21 mouse cellular contexts compared by ENCODE assay signal in genomic region chr10:127153323-127153722, GRCm38 (mm10). TPM values are rescaled to one million over a fixed set of nuclear protein-coding genes. Genes with fewer than 3 reads are reported as not detected.
"Had no signal": no experiment of that assay in that cellular context is flagged by ENCODE, and none has a peak within 500 bp of the region (broad histone marks: within the 10 kb centered on the region; RNA-seq: fewer than 3 reads in every experiment).

No protein-coding gene starts in this region.

- H3K4me1 ChIP-seq: limb, embryonic 10.5 days; limb, embryonic 13.5 days; midbrain, embryonic 12.5 days; midbrain, embryonic 15.5 days; neural tube, embryonic 13.5 days had no signal

- H3K27me3 ChIP-seq: limb, embryonic 13.5 days; liver, embryonic 12.5 days; liver, embryonic 15.5 days; midbrain, embryonic 12.5 days; midbrain, embryonic 15.5 days; neural tube, embryonic 13.5 days had no signal

- DNase-seq: kidney, adult 2 months; kidney, postnatal 14 days; kidney, postnatal 4 days; lung, adult 2 months; lung, postnatal 14 days; lung, postnatal 4 days; retina, postnatal 1 day; right cerebral cortex, postnatal 25 days; thymus, adult 18-20 months; thymus, postnatal 36 days had no signal

- ATAC-seq: inflammation-experienced regulatory T-cells, adult 6 months; intestine, embryonic 16.5 days; liver, embryonic 12.5 days; midbrain, embryonic 15.5 days had no signal

- H3K27ac ChIP-seq: limb, embryonic 10.5 days; limb, embryonic 13.5 days; liver, embryonic 12.5 days; liver, embryonic 15.5 days; midbrain, embryonic 12.5 days; midbrain, embryonic 15.5 days; neural tube, embryonic 13.5 days had no signal

- H3K9me3 ChIP-seq: limb, embryonic 10.5 days; limb, embryonic 13.5 days; liver, embryonic 12.5 days; liver, embryonic 15.5 days; midbrain, embryonic 12.5 days; midbrain, embryonic 15.5 days; neural tube, embryonic 13.5 days had no signal

- H3K4me3 ChIP-seq: limb, embryonic 10.5 days; limb, embryonic 13.5 days; liver, embryonic 12.5 days; liver, embryonic 15.5 days; midbrain, embryonic 12.5 days; midbrain, embryonic 15.5 days; myocyte; neural tube, embryonic 13.5 days had no signal

- H3K9ac ChIP-seq: limb, embryonic 13.5 days; liver, embryonic 12.5 days; liver, embryonic 15.5 days; midbrain, embryonic 12.5 days; midbrain, embryonic 15.5 days; neural tube, embryonic 13.5 days had no signal

- H3K36me3 ChIP-seq: limb, embryonic 10.5 days; limb, embryonic 13.5 days; liver, embryonic 12.5 days; liver, embryonic 15.5 days; midbrain, embryonic 12.5 days; midbrain, embryonic 15.5 days; neural tube, embryonic 13.5 days had no signal

- H3K4me2 ChIP-seq: limb, embryonic 13.5 days; liver, embryonic 12.5 days; liver, embryonic 15.5 days; midbrain, embryonic 12.5 days; midbrain, embryonic 15.5 days; neural tube, embryonic 13.5 days had no signal

RNA-seq across cellular contexts. Expression of gene Arhgef25, which starts 36.6 kb away (rescaled TPM):
- total RNA-seq: neutrophil, adult 5-6 weeks had no signal
